Mouse (Mus musculus): ENCODE results near the gene Ccdc58.
"Not testable (repeated sequence)": the region's sequence is repeated elsewhere in the genome, so short reads cannot be mapped to it uniquely, and the experiment has no call there.

Ccdc58 gene

DNA sequence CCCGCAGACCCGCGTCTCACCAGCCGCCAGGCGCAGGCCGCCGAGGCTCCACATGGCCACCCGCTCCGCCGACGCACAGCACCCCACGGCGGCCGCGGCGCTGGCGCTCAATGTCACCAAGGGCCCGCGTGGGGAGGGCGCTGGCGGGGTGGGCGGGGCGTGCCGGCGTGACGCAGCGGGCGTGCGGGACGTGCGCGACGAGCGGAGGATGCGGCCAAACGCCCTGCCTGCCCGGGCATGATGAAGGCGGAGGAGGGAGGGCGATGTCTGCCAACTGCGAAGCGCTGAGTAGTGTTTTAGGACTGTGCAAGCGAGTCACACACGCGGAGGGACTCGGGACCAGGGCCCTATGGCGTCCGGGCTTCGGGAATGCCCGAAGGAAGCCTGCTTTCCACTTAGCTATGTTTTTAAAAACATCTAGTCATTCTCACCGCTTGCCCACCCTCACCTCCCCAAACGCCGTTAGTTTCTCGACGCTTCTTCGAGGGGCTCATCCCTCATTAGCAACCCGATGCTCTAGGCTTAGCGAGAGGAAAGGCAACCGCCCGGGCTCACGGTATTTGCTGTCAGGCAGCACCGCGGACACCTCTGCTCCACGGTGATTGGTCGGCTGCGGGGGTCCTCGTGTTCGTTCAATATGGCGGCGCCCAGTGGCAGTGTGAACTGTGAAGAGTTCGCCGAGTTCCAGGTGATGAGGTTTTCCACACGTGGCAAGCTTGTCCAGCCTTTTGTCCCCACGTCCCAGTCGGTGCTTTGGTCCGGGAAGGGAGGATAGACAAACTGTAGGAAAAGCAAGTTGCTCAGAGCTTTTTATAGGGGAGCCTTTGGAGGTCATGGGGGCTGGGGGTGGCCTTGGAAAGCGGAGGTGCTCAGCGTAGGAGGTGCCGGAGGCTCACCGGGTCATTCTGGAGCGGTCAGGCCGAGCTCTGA, at the start of gene Ccdc58, which contains the start of gene Fam162a:
Gene Ccdc58, plus strand, starts transcription at position 236 of the 930 bp plus-strand sequence.
Gene Fam162a, minus strand, starts transcription at position 145 of the 930 bp plus-strand sequence.
- peak; percentile 84 to 90 for DNase-seq

- not testable (repeated sequence) for DNase-seq
Measured at GRCm38 (mm10) chr16:36028120-36028519, 43.4 kb upstream of the Ccdc58 start.

- DNase-seq: peak; percentile 75 to 85
Measured at GRCm38 (mm10) chr16:36040640-36041624, 30.6 kb upstream of the Ccdc58 start, which contains the start of gene Wdr5b. Wdr5b (plus strand) TSS chr16:36041190.

DNA sequence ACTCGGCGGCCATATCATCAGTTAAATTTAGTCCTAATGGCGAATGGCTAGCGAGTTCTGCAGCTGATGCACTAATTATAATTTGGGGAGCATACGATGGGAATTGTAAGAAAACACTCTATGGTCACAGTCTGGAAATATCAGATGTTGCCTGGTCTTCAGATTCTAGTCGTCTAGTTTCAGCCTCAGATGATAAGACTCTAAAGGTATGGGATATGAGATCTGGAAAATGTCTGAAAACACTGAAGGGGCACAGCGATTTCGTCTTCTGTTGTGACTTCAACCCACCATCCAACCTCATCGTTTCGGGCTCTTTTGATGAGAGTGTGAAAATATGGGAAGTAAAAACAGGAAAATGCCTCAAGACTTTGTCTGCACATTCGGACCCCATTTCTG, 29.9 kb upstream of the Ccdc58 start:
- DNase-seq: no peak

DNA sequence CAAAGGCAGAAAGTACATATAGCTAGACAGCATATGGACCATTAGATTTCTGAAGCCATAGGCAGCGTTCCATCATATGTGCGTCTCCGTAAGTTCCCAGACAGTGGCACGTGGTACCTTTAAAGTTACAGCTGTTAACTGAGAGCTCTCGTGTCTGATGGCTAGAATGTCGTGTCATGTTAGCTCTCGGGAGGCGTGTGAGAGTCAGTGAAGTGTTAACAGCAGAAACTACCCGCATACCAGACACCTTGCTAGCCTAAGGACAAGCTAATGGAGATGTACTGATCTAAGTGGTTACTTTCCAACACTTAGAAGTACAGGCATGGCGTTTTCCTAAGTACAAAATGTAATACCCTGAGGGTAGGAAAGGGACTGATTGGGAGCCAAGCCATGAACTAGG, 28.4 kb upstream of the Ccdc58 start:
- DNase-seq: no peak

GRCm38 (mm10) chr16:36043964-36044363, 27.5 kb upstream of the Ccdc58 start:
- no peak for DNase-seq

DNA sequence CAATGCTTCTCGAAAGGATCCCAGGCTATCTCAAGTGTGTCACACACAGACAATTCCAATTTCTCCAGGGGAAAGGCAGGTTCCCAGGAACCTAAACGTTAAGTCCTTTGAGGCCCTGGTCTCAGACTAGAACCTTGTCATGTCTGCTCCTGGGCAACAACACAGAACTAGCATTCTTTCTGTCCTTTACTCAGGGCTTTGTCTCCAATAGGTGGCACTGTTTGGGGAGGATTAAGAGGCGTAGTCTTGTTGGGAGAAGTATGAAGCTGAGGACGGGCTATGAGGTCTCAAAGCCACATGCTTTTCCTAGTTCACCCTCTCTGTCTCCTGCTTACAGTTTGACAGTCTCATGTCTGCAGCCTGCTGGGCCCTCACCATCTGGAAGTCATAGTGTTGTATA, 23.9 kb upstream of the Ccdc58 start:
- no peak for DNase-seq

- no peak for DNase-seq
Measured at GRCm38 (mm10) chr16:36051491-36051890, 20.0 kb upstream of the Ccdc58 start.

GRCm38 (mm10) chr16:36053524-36054275, 17.8 kb upstream of the Ccdc58 start:
- no peak for DNase-seq

DNA sequence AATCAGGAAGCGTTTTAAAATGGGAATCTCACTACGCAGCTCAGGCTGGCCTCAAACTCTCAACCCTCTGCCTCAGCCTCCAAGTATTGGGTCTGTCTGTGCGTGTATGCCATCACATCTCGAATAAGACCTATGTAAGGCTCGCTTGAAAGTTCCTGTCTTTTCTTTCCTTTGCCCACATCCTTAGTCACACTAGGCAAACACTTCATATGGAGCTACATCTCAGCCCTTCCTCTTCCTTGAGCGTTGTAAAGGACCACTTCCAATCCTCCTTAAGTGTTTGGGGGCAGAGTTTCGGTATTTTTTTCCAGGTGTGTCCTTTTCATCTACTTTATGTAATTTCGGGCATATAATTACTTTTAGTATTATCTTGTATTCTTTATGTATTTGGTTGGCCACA, 16.6 kb upstream of the Ccdc58 start:
- DNase-seq: no peak

DNA sequence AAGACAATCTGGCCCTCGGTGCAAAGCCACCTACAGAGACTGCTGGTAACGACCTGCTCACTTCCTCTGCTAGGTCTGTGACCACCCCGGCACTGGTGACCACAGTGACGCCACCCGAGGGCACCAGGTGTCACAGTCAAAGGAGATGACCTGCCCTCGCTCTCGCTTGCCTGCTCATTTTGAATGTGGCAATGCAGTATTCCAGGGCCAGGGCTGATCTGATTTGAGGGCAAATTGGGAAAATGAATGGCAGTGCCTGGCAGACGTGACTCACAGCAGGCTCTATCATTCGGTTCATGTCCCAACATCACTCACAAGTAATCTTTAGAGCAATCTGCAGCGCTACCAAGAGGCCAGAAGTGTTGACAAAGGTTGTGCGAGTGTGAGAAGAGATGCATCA, 15.1 kb upstream of the Ccdc58 start:
- DNase-seq: no peak

DNA sequence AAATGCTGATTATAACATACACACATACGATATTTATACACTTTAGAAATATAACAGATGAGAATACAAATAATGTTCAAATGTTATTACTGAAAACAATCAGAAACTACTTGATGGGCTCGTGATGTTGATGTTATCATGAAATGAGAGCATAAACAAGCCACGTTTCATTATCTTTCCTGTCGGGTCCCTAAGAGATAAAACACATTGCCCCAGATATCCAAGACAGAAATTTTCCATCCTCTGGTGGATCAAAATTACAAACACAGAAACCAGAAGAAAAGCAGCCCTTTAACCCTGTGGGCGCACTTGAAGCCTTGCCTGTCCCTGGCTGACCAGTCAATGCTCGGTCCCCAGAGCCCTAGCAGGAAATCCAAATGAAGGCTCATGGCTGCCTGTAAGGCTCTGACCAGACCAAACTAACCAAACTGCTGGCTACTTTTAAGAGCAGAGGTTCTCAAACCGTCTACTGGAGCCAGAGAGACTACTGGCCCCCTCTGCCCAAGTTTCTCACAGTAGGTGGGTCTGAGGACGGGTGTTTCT, 13.5 kb upstream of the Ccdc58 start:
- DNase-seq: no peak

DNA sequence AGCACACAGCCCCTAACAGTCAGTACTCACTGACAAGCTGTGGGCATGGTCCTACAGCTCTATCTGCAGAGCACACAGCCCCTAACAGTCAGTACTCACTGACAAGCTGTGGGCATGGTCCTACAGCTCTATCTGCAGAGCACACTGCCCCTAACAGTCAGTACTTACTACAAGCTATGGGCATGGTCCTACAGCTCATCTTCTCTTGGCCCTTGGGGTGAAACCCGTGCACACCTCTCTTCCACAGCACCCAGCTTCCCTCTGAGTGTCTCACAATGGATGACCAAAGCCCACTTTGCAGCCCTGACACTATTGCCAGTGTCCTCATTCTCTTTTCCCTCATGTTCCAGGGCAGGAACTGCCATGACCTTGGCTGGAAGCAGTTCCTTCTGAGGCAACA, 9.0 kb upstream of the Ccdc58 start:
- DNase-seq: not testable (repeated sequence)

GRCm38 (mm10) chr16:36063315-36063714, 8.2 kb upstream of the Ccdc58 start:
- DNase-seq: no peak

DNA sequence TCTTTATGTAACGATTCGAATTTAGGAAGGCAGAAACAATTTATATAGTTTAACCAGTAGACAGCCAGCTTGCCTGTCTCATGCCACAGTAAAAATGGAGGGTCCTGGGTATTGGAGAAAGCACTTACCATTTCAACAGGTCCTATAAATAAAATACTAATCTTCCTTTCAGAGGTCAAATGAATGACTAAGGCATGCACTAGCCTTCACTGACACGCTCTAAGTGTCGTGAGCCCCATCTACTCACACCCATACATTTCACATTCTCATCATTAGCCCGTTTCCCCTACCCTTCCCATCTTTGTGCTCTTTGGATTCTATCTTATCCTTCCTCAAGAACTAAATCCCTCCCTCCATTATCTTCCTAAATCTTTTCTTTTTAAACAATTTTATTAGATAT, 6.6 kb upstream of the Ccdc58 start:
- no peak for DNase-seq

GRCm38 (mm10) chr16:36067694-36068093, 3.8 kb upstream of the Ccdc58 start:
- no peak for DNase-seq

GRCm38 (mm10) chr16:36068356-36068755, 3.1 kb upstream of the Ccdc58 start:
- DNase-seq: no peak

GRCm38 (mm10) chr16:36069819-36070575, 1.5 kb upstream of the Ccdc58 start:
- DNase-seq: no peak

GRCm38 (mm10) chr16:36071071-36071449, 425 bp upstream of the Ccdc58 start:
- DNase-seq: no peak

DNA sequence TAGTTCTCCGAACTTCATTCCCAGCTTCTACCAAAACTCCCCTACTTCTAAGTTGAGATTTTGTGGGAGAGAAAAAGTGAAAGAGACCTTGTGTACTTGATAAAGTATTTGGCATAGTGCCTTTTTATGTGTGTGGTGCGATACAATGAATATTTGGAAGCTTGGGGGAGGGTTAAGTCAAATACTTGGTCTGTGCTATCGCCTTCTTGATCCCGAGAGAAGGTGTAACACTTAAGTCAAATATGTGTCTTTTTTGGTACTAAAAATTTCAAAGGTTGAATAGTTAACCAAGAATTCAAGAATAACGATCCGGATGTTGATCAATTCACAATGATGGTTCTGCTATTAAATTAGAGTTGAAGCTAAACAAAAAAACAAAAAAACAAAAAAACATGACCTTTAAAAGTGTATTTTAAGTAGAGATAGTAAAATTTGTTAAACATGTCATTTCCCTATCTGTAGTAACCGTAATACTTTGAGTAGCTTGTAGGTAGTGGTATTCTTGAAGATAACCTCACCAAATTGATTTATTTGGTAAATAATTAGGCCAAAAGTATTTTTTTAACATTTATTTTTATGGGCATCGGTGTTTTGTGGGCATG, 1.0 kb downstream of the Ccdc58 start:
- no peak for DNase-seq

GRCm38 (mm10) chr16:36074772-36075171, 3.3 kb downstream of the Ccdc58 start:
- no peak for DNase-seq

All from spleen, adult 18-20 months (tissue).